Mouse (Mus musculus) liver, adult 2 months (tissue): ENCODE results near the gene A930018P22Rik. TPM values are rescaled to one million over a fixed set of nuclear protein-coding genes. Genes with fewer than 3 reads are reported as not detected.
"Not testable (repeated sequence)": the region's sequence is repeated elsewhere in the genome, so short reads cannot be mapped to it uniquely, and the experiment has no call there.

ENCODE experiments used
- DNase-seq: peaks from one replicate; pipeline ENCODE4 v3.0.0-alpha.2; 2011; ENCODE audit warnings: low read depth, low spot score; ENCODE audit errors: extremely low read depth
- H3K27ac ChIP-seq: fragments of 200-500 bp; replicated peaks from 2 replicates; pipeline ENCODE4 v1.5.1; 2012; ENCODE audit warnings: low read depth, mild to moderate bottlenecking, control low read depth, inconsistent platforms, low read length; ENCODE audit not compliant: insufficient read depth
- H3K27me3 ChIP-seq: fragments of 200-500 bp; 2 replicates; pipeline ENCODE4 v1.6.1; 2012; ENCODE audit warnings: mild to moderate bottlenecking, moderate library complexity, low read length, inconsistent platforms; ENCODE audit not compliant: control insufficient read depth, insufficient read depth
- H3K36me3 ChIP-seq: fragments of 200-500 bp; 2 replicates; pipeline ENCODE4 v1.6.1; 2012; ENCODE audit warnings: low read length, inconsistent platforms; ENCODE audit not compliant: control insufficient read depth, insufficient read depth
- H3K4me1 ChIP-seq: fragments of 200-500 bp; 2 replicates; pipeline ENCODE4 v1.6.1; 2011; ENCODE audit warnings: low read length; ENCODE audit not compliant: control insufficient read depth, insufficient read depth
- H3K4me3 ChIP-seq: fragments of 200-500 bp; 2 replicates; pipeline ENCODE4 v1.5.1; 2011; ENCODE audit warnings: low read depth, mild to moderate bottlenecking, control low read depth, low read length, moderate library complexity; ENCODE audit not compliant: insufficient read depth
- H3K79me2 ChIP-seq: fragments of 200-500 bp; 2 replicates; pipeline ENCODE4 v1.6.1; 2012; ENCODE audit warnings: inconsistent platforms, mild to moderate bottlenecking, low read length, moderate library complexity; ENCODE audit not compliant: control insufficient read depth, insufficient read depth
- H3K9ac ChIP-seq: fragments of 200-500 bp; 2 replicates; pipeline ENCODE4 v1.6.1; 2012; ENCODE audit warnings: low read depth, mild to moderate bottlenecking, control low read depth, inconsistent platforms, low read length
- CTCF ChIP-seq: fragments of 200-500 bp; IDR thresholded peaks from 2 replicates; pipeline ENCODE4 v1.5.1; 2011; ENCODE audit warnings: low read depth, low read length, control low read depth
- POLR2A ChIP-seq: fragments of 200-500 bp; IDR thresholded peaks from 2 replicates; pipeline ENCODE4 v1.6.1; 2011; ENCODE audit warnings: low read length, control low read depth; ENCODE audit not compliant: insufficient read depth; ENCODE audit errors: extremely low read depth
- WGBS: fragments of 180-500 bp; shearing (Covaris S2); methylation state at CpG from one replicate; pipeline ENCODE4 v1.1.7; 2018; 5-methylcytosine and 5-hydroxymethylcytosine counted together
- polyA plus RNA-seq: library from polyadenylated mRNA; depleted of rRNA; stranded (reverse); fragments of >200 nt; gene quantifications from 2 replicates; pipeline ENCODE4 v1.2.3, GENCODE M21; 2012
- total RNA-seq: library from RNA; depleted of rRNA; stranded (reverse); fragments of >200 nt; gene quantifications from 2 replicates; pipeline ENCODE4 v1.2.3, GENCODE M21; 2014

A930018P22Rik gene
- total and polyA plus RNA-seq, 2 experiments, result 0.18 to 0.26 TPM

GRCm38 (mm10) chr2:104093305-104093704 lies 29.3 kb upstream of the A930018P22Rik start:
- TF ChIP-seq POLR2A (no peak), CTCF (no peak)
- Histone ChIP-seq H3K4me3 (no peak overlapping the region), H3K79me2 (no peaks in the 10 kb centered on the region; the same call in 1 of the 2 replicates), H3K9ac (no peak overlapping the region), H3K27ac (no peak overlapping the region), H3K36me3 (no peaks in the 10 kb centered on the region), H3K4me1 (0 out of 2 replicates have a peak, but pooled peaks cover 1% of the 10 kb centered on the region), H3K27me3 (no peaks in the 10 kb centered on the region)
- no peak for DNase-seq
- 72% methylated on average over 2 of the region's 2 CpGs for WGBS

DNA sequence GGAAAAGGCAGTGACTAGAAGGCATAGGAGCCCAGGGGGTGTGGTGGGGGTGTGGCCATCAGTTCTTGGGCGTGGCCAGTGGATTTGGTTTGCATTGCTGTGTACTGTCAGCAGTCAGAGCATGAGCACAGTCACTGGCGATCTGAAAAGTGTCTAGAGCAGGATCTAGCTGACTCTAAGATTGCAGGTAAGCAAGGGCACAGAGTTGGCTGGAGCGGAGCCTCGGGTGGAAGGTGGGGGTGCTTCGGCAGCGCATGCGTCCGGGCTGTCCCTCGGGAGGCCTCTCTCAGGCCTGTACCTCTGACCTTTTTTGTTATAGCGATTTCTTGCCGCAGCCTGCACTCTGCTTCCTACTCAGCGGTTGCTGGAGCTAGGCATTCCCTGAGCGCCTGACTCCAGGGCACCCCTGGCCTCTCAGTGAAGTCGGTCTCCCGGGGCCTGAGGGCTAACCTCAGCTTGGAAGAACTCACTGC lies 26.8 kb upstream of the A930018P22Rik start, which contains the start of gene Cd59a:
TSS of gene Cd59a (plus strand) at position 61 of the 473 bp plus-strand sequence.
- H3K27ac ChIP-seq, result peak within 1 kb of the TSS; percentile 85
- H3K4me1 ChIP-seq, result peaks cover 4% of the 10 kb centered on the region
- H3K4me3 ChIP-seq, result peak within 1 kb of the TSS; percentile 80
- 2% methylated on average over 15 of the region's 15 CpGs for WGBS
- TF ChIP-seq POLR2A, result peak; percentile 56; the same call in 1 of the 2 replicates
- TF ChIP-seq CTCF, result no peak
- H3K36me3 ChIP-seq, result no peaks in the 10 kb centered on the region
- H3K79me2 ChIP-seq, result no peaks in the 10 kb centered on the region; the same call in 1 of the 2 replicates
- H3K27me3 ChIP-seq, result no peaks in the 10 kb centered on the region
- peak within 1 kb of the TSS; percentile 88 for H3K9ac ChIP-seq
- DNase-seq, result peak; percentile 94

DNA sequence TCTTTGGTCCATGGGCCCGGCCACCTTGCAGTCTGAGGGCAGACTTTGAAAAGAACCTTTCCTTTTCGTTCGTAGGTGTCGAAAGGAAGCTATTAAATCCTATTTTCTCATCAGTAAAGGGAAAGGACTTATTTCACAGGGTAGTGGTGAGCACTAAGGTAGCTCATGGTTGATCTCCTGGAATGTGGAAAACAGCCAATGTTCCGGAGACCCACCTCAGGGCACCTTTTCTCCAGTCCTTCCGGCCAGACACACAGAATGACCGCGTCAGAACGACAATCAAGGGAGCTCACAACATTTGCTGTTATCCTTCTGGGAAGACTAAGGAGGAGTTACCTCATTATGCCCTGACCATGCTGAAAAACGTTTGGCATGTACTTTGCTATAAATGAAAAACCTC lies 26.3 kb upstream of the A930018P22Rik start:
- peaks cover 4% of the 10 kb centered on the region for H3K4me1 ChIP-seq
- no peaks in the 10 kb centered on the region; the same call in 1 of the 2 replicates for H3K79me2 ChIP-seq
- peak overlapping the region; percentile 85 for H3K27ac ChIP-seq
- peak overlapping the region; percentile 88 for H3K9ac ChIP-seq
- peak overlapping the region; percentile 80 for H3K4me3 ChIP-seq
- 10% methylated on average over 10 of the region's 10 CpGs for WGBS
- no peaks in the 10 kb centered on the region for H3K27me3 ChIP-seq
- no peak for TF ChIP-seq CTCF
- no peak for TF ChIP-seq POLR2A
- no peak for DNase-seq
- H3K36me3 ChIP-seq, result no peaks in the 10 kb centered on the region

GRCm38 (mm10) chr2:104096796-104097195 lies 25.8 kb upstream of the A930018P22Rik start:
- not testable (repeated sequence) for H3K27ac ChIP-seq, H3K4me1 ChIP-seq

DNA sequence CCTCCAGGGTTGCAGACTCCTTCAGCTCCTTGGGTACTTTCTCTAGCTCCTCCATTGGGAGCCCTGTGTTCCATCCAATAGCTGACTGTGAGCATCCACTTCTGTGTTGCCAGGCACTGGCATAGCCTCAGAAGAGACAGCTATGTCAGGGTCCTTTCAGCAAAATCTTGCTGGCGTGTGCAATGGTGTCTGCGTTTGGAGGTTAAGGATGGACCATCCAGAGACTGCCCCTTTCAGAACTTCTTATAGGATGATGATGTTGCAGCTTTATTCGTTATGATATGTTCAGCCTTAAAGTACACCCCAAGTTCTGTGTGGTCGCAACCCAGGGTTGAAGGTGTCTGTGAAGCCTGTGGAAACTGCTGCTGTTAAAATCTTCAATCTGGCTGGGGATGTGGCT lies 25.2 kb upstream of the A930018P22Rik start:
- not testable (repeated sequence) for H3K4me3 ChIP-seq, H3K4me1 ChIP-seq, H3K79me2 ChIP-seq, H3K9ac ChIP-seq, H3K27ac ChIP-seq, H3K27me3 ChIP-seq, H3K36me3 ChIP-seq, DNase-seq
- WGBS, result 86% methylated on average over 4 of the region's 4 CpGs

More at GRCm38 (mm10) chr2:104096796-104097195, 25.8 kb upstream of the A930018P22Rik start:
- 75% methylated on average over 1 of the region's 1 CpGs for WGBS
- Histone ChIP-seq H3K9ac (peak overlapping the region; percentile 38; the same call in 1 of the 2 replicates), H3K4me3 (peak overlapping the region; percentile 80; the same call in 1 of the 2 replicates)
- not testable (repeated sequence) for H3K27me3 ChIP-seq, DNase-seq, H3K79me2 ChIP-seq, H3K36me3 ChIP-seq

- H3K9ac ChIP-seq, result no peak overlapping the region
- peak overlapping the region; percentile 46; the same call in 1 of the 2 replicates for H3K27ac ChIP-seq
- no peak overlapping the region for H3K4me3 ChIP-seq
- WGBS, result 8% methylated on average over 3 of the region's 3 CpGs
- H3K79me2 ChIP-seq, result peaks cover 12% of the 10 kb centered on the region; the same call in 1 of the 2 replicates
- TF ChIP-seq POLR2A (no peak), CTCF (no peak)
- no peaks in the 10 kb centered on the region for H3K36me3 ChIP-seq
- peaks cover 11% of the 10 kb centered on the region for H3K4me1 ChIP-seq
- DNase-seq, result no peak
- no peaks in the 10 kb centered on the region for H3K27me3 ChIP-seq
Measured at GRCm38 (mm10) chr2:104098529-104099230, 23.9 kb upstream of the A930018P22Rik start.
